Mouse (Mus musculus) stomach, postnatal 0 days (tissue): ENCODE results near the gene Pip4k2c.

Experiments used
- CTCF ChIP-seq: IDR thresholded peaks from 2 replicates; pipeline ENCODE4 v1.5.1; 2016; ENCODE audit warnings: antibody characterized with exemption, low read depth, mild to moderate bottlenecking, moderate library complexity
- EP300 ChIP-seq: optimal IDR thresholded peaks from 2 replicates; pipeline ENCODE3; 2016; ENCODE audit warnings: antibody characterized with exemption

DNA sequence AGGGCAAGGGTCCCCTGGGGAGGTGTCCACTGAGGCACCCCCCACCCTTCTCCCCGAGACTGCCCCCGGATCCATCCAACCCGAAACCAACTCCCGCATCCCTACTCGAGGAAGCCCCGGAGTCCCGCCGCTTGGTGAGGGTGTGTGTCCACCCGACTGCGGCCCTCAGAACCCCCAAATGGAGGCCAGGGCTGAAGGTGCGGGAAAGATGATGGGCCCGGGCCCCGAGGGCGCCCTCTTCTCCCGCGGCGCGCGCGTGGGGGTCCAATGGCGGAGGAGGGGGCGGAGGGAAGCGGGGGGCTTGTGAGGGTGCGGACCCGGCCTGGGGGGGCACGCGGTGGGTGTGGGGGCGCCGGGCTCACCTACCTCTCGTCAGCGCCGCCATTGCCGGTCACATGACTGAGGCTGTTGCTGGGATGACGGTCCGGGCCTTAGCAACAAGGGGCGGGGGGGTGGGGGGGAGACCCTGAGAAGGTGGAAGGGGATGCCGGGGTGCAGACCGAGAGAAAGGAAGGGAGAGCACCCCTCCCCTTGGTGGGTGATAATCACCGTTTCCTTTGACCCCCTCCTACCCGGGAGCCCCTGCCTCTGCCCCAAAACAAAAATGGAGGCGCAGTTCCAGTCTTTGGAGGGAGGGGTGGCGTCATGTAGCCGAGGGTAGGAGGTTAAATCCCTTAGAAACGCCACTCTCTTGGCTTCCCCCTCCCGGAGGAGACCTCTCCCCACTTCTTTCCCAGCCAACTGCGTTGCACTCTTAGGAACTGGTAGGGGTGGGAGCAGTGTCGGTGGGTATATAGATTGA is 15.9 kb downstream of the Pip4k2c start, which contains the start of gene Dtx3:
- no peak for TF ChIP-seq CTCF
- TF ChIP-seq EP300: no peak
